Mouse (Mus musculus) CH12.LX (cell line): ENCODE measurements at regions not wholly inside any gene's neighbourhood (a gene's known extent, or its start where the extent isn't known, plus 50 kb on each side); places are given as distances from the start of the nearest gene placed in this dataset.

ENCODE experiments used
- DNase-seq: peaks from one replicate; pipeline ENCODE4 v3.0.0-alpha.2; 2013; ENCODE audit errors: extremely low read depth
- H3K27ac ChIP-seq: 2 replicates; pipeline ENCODE4 v1.5.1; 2012; ENCODE audit warnings: low read depth, mild to moderate bottlenecking, control low read depth, moderate library complexity; ENCODE audit not compliant: insufficient read depth
- H3K27me3 ChIP-seq: replicated peaks from 2 replicates; pipeline ENCODE3; 2012; ENCODE audit warnings: inconsistent platforms
- H3K36me3 ChIP-seq, 2 experiments: replicated peaks in 1 of 2; 2 replicates each; pipeline versions ENCODE3 to v1.6.1; 2012; ENCODE audit warnings: inconsistent platforms in 1 of 2, low read length in 1 of 2, mild to moderate bottlenecking in 1 of 2, mixed read lengths in 1 of 2, moderate library complexity in 1 of 2; ENCODE audit not compliant: control insufficient read depth in 1 of 2, insufficient read depth in 1 of 2
- H3K4me1 ChIP-seq, 2 experiments: 2 replicates each; pipeline ENCODE4 v1.6.1; 2012; ENCODE audit warnings: inconsistent platforms in 1 of 2, moderate library complexity in 1 of 2; ENCODE audit not compliant: insufficient read depth in 2 of 2, control insufficient read depth in 1 of 2
- H3K4me2 ChIP-seq: 2 replicates; pipeline ENCODE4 v1.6.1; 2012; ENCODE audit warnings: low read depth, mild to moderate bottlenecking, control low read depth; ENCODE audit not compliant: poor library complexity, insufficient read depth, severe bottlenecking
- H3K4me3 ChIP-seq, 3 experiments: fragments of 150-350 bp in 1 of 3; sonication (generic) in 1 of 3; replicated peaks in 1 of 3; 2 replicates each; pipeline versions ENCODE3 to v1.5.1; 2011 to 2012; ENCODE audit warnings: low read depth in 2 of 3, low read length in 2 of 3, mild to moderate bottlenecking in 2 of 3, moderate library complexity in 2 of 3, control low read depth in 1 of 3, improper control_type of control experiment in 1 of 3, inconsistent platforms in 1 of 3, mixed read lengths in 1 of 3; ENCODE audit not compliant: poor library complexity in 1 of 3
- H3K79me2 ChIP-seq: replicated peaks from 2 replicates; pipeline ENCODE4 v1.6.1; 2012; ENCODE audit warnings: mild to moderate bottlenecking, moderate library complexity; ENCODE audit not compliant: control insufficient read depth, poor library complexity, insufficient read depth, severe bottlenecking; ENCODE audit errors: extremely low read depth
- H3K9ac ChIP-seq: 2 replicates; pipeline ENCODE4 v1.6.1; 2012; ENCODE audit warnings: low read depth, mild to moderate bottlenecking, control low read depth, moderate library complexity; ENCODE audit not compliant: insufficient read depth
- H3K9me3 ChIP-seq: replicated peaks from 2 replicates; pipeline ENCODE3; 2012; ENCODE audit warnings: low read length, inconsistent platforms, mixed read lengths
- BHLHE40 ChIP-seq: IDR thresholded peaks from 2 replicates; pipeline ENCODE4 v1.6.1; 2011; ENCODE audit warnings: mild to moderate bottlenecking, low read depth, low read length, improper control_type of control experiment
- EP300 ChIP-seq: IDR thresholded peaks from 2 replicates; pipeline ENCODE4 v1.6.1; 2011; ENCODE audit warnings: low read length, improper control_type of control experiment
- ETS1 ChIP-seq: conservative IDR thresholded peaks from 2 replicates; pipeline ENCODE4 v1.6.1; 2012; ENCODE audit warnings: low read depth, mild to moderate bottlenecking, inconsistent platforms, low read length, improper control_type of control experiment, moderate library complexity
- GABPA ChIP-seq: IDR thresholded peaks from 2 replicates; pipeline ENCODE4 v1.6.1; 2012; ENCODE audit warnings: low read depth, low read length, improper control_type of control experiment, inconsistent platforms; ENCODE audit not compliant: insufficient replicate concordance
- IRF4 ChIP-seq: IDR thresholded peaks from 2 replicates; pipeline ENCODE4 v1.6.1; 2014; ENCODE audit warnings: low read depth, mild to moderate bottlenecking, inconsistent platforms, low read length, improper control_type of control experiment
- JUN ChIP-seq: IDR thresholded peaks from 2 replicates; pipeline ENCODE4 v1.6.1; 2011; ENCODE audit warnings: low read depth, mild to moderate bottlenecking, low read length, improper control_type of control experiment, moderate library complexity; ENCODE audit not compliant: insufficient read depth
- JUND ChIP-seq: conservative IDR thresholded peaks from 2 replicates; pipeline ENCODE4 v1.6.1; 2011; ENCODE audit warnings: low read depth, low read length, improper control_type of control experiment
- KAT2A ChIP-seq: IDR thresholded peaks from 2 replicates; pipeline ENCODE4 v1.6.1; 2012; ENCODE audit warnings: low read length, improper control_type of control experiment, inconsistent platforms; ENCODE audit not compliant: insufficient replicate concordance
- MAFK ChIP-seq: IDR thresholded peaks from 2 replicates; pipeline ENCODE4 v1.6.1; 2011; ENCODE audit warnings: low read length, improper control_type of control experiment; ENCODE audit not compliant: insufficient replicate concordance
- MAZ ChIP-seq: IDR thresholded peaks from 2 replicates; pipeline ENCODE4 v1.6.1; 2012; ENCODE audit warnings: low read depth, mild to moderate bottlenecking, inconsistent platforms, low read length, improper control_type of control experiment, moderate library complexity
- MEF2A ChIP-seq: IDR thresholded peaks from 2 replicates; pipeline ENCODE4 v1.6.1; 2014; ENCODE audit warnings: low read depth, mild to moderate bottlenecking, inconsistent platforms, low read length, improper control_type of control experiment, borderline replicate concordance
- MXI1 ChIP-seq: IDR thresholded peaks from 2 replicates; pipeline ENCODE4 v1.6.1; 2011; ENCODE audit warnings: mild to moderate bottlenecking, low read depth, low read length, improper control_type of control experiment
- MYC ChIP-seq: IDR thresholded peaks from 2 replicates; pipeline ENCODE4 v1.6.1; 2011; ENCODE audit warnings: low read depth, mild to moderate bottlenecking, improper control_type of control experiment, low read length
- NELFE ChIP-seq: IDR thresholded peaks from 2 replicates; pipeline ENCODE4 v1.6.1; 2011; ENCODE audit warnings: low read depth, low read length, improper control_type of control experiment
- PAX5 ChIP-seq: IDR thresholded peaks from 2 replicates; pipeline ENCODE4 v1.6.1; 2012; ENCODE audit warnings: low read length, inconsistent platforms, mixed read lengths
- POLR2AphosphoS2 ChIP-seq: IDR thresholded peaks from 2 replicates; pipeline ENCODE4 v1.6.1; 2011; ENCODE audit warnings: low read depth, low read length, improper control_type of control experiment
- RAD21 ChIP-seq: IDR thresholded peaks from 2 replicates; pipeline ENCODE4 v1.6.1; 2011; ENCODE audit warnings: low read depth, mild to moderate bottlenecking, low read length, improper control_type of control experiment, moderate library complexity
- RCOR1 ChIP-seq: conservative IDR thresholded peaks from 2 replicates; pipeline ENCODE4 v1.6.1; 2012; ENCODE audit warnings: low read depth, mild to moderate bottlenecking, inconsistent platforms, low read length, improper control_type of control experiment
- TBP ChIP-seq: conservative IDR thresholded peaks from 2 replicates; pipeline ENCODE4 v1.6.1; 2011; ENCODE audit warnings: low read depth, low read length, improper control_type of control experiment
- TCF12 ChIP-seq: IDR thresholded peaks from 2 replicates; pipeline ENCODE4 v1.6.1; 2014; ENCODE audit warnings: low read depth, mild to moderate bottlenecking, inconsistent platforms, low read length, improper control_type of control experiment
- UBTF ChIP-seq: IDR thresholded peaks from 2 replicates; pipeline ENCODE4 v1.6.1; 2012; ENCODE audit warnings: low read depth, mild to moderate bottlenecking, inconsistent platforms, low read length, improper control_type of control experiment, moderate library complexity
- USF1 ChIP-seq: IDR thresholded peaks from 2 replicates; pipeline ENCODE4 v1.6.1; 2014; ENCODE audit warnings: low read depth, mild to moderate bottlenecking, inconsistent platforms, low read length, improper control_type of control experiment
- USF2 ChIP-seq: conservative IDR thresholded peaks from 2 replicates; pipeline ENCODE4 v1.6.1; 2011; ENCODE audit warnings: low read depth, low read length, improper control_type of control experiment
- ZC3H11A ChIP-seq: IDR thresholded peaks from 2 replicates; pipeline ENCODE4 v1.6.1; 2012; ENCODE audit warnings: low read depth, mild to moderate bottlenecking, inconsistent platforms, low read length, improper control_type of control experiment
- ZKSCAN1 ChIP-seq: IDR thresholded peaks from 2 replicates; pipeline ENCODE4 v1.6.1; 2012; ENCODE audit warnings: low read depth, inconsistent platforms, low read length, improper control_type of control experiment, borderline replicate concordance
- ZMIZ1 ChIP-seq: IDR thresholded peaks from 2 replicates; pipeline ENCODE4 v1.6.1; 2012; ENCODE audit warnings: low read depth, mild to moderate bottlenecking, inconsistent platforms, low read length, improper control_type of control experiment
- dilution Hi-C: fragments of 300-500 bp; cut with MboI; formaldehyde crosslinking; loops from 2 replicates; pipeline ENCODE4 v1.14.3; 2020; ENCODE audit warnings: low sequenced_read_pairs; ENCODE audit not compliant: extremely low pct_unique_long_range_greater_than_20kb, extremely low pct_ligation_motif_present
- in situ Hi-C: fragments of 300-500 bp; cut with MboI; formaldehyde crosslinking; loops from 3 replicates; pipeline ENCODE4 v1.14.3; 2019; ENCODE audit warnings: low sequenced_read_pairs, low pct_ligation_motif_present, low pct_unique_long_range_greater_than_20kb, mixed read lengths

GRCm38 (mm10) chr10:55300141-55300540, 806.6 kb upstream of the Msl3l2 start:
- H3K4me3 ChIP-seq, result no peak overlapping the region
- no peaks in the 10 kb centered on the region for H3K4me1 ChIP-seq
- H3K9ac ChIP-seq, result no peak overlapping the region
- H3K36me3 ChIP-seq, result no peaks in the 10 kb centered on the region
- H3K9me3 ChIP-seq, result no peaks in the 10 kb centered on the region
- no peak overlapping the region for H3K27ac ChIP-seq
- H3K27me3 ChIP-seq, result no peaks in the 10 kb centered on the region
- dilution Hi-C loops, result no loop called here
- in situ Hi-C loops, result no loop called here
- no peak overlapping the region for H3K4me2 ChIP-seq
- H3K79me2 ChIP-seq, result no peaks in the 10 kb centered on the region
- no peak for DNase-seq
- TF ChIP-seq GABPA, result no peak
- no peak for TF ChIP-seq MYC
- no peak for TF ChIP-seq JUND
- no peak for TF ChIP-seq EP300

GRCm38 (mm10) chr10:55333836-55334235, 772.9 kb upstream of the Msl3l2 start:
- DNase-seq, result no peak
- in situ Hi-C loops (no loop called here), dilution Hi-C loops (no loop called here)
- no peaks in the 10 kb centered on the region for H3K36me3 ChIP-seq
- no peaks in the 10 kb centered on the region for H3K79me2 ChIP-seq
- TF ChIP-seq USF1 (no peak), PAX5 (no peak), BHLHE40 (no peak), TBP (no peak), ZMIZ1 (no peak), POLR2AphosphoS2 (no peak), MEF2A (no peak), ZC3H11A (no peak)
- no peak overlapping the region for H3K27ac ChIP-seq
- no peaks in the 10 kb centered on the region for H3K27me3 ChIP-seq
- no peak overlapping the region for H3K4me3 ChIP-seq
- H3K4me2 ChIP-seq, result no peak overlapping the region
- H3K9ac ChIP-seq, result no peak overlapping the region
- H3K4me1 ChIP-seq, result no peaks in the 10 kb centered on the region
- H3K9me3 ChIP-seq, result no peaks in the 10 kb centered on the region

GRCm38 (mm10) chr10:55335997-55336396, 770.7 kb upstream of the Msl3l2 start:
- H3K79me2 ChIP-seq, result no peaks in the 10 kb centered on the region
- dilution Hi-C loops, result no loop called here
- no peaks in the 10 kb centered on the region for H3K4me1 ChIP-seq
- in situ Hi-C loops, result no loop called here
- no peak for DNase-seq
- no peak overlapping the region for H3K4me2 ChIP-seq
- no peaks in the 10 kb centered on the region for H3K9me3 ChIP-seq
- H3K9ac ChIP-seq, result no peak overlapping the region
- H3K27me3 ChIP-seq, result no peaks in the 10 kb centered on the region
- no peak overlapping the region for H3K27ac ChIP-seq
- no peak for TF ChIP-seq MAZ
- TF ChIP-seq RCOR1, result no peak
- no peak for TF ChIP-seq ETS1
- no peak for TF ChIP-seq PAX5
- no peak for TF ChIP-seq IRF4
- TF ChIP-seq MAFK, result no peak
- no peak for TF ChIP-seq UBTF
- no peak for TF ChIP-seq JUN
- no peak for TF ChIP-seq KAT2A
- TF ChIP-seq MXI1, result no peak
- TF ChIP-seq ZKSCAN1, result no peak
- TF ChIP-seq ZC3H11A, result no peak
- TF ChIP-seq NELFE, result no peak
- no peak for TF ChIP-seq USF2
- TF ChIP-seq RAD21, result no peak
- no peak for TF ChIP-seq TCF12
- H3K4me3 ChIP-seq, result no peak overlapping the region
- no peaks in the 10 kb centered on the region for H3K36me3 ChIP-seq
